Mouse (Mus musculus) small intestine, adult 2 months (tissue): ENCODE data around the gene Itga4. TPM values are rescaled to one million over a fixed set of nuclear protein-coding genes. Genes with fewer than 3 reads are reported as not detected.

Source experiments
- H3K27ac ChIP-seq: fragments of 200-500 bp; 2 replicates; pipeline ENCODE4 v1.5.1; 2012; ENCODE audit warnings: low read depth, low read length, control low read depth, inconsistent platforms; ENCODE audit not compliant: insufficient read depth
- H3K27me3 ChIP-seq: fragments of 200-500 bp; 2 replicates; pipeline ENCODE4 v1.6.1; 2012; ENCODE audit warnings: mild to moderate bottlenecking, moderate library complexity, low read length, inconsistent platforms; ENCODE audit not compliant: control insufficient read depth, insufficient read depth
- H3K36me3 ChIP-seq: fragments of 200-500 bp; 2 replicates; pipeline ENCODE4 v1.6.1; 2012; ENCODE audit warnings: mild to moderate bottlenecking, low read length, control low read depth, inconsistent platforms; ENCODE audit not compliant: control insufficient read depth, insufficient read depth
- H3K4me1 ChIP-seq: fragments of 200-500 bp; 2 replicates; pipeline ENCODE4 v1.6.1; 2012; ENCODE audit warnings: low read length, inconsistent platforms, mixed read lengths; ENCODE audit not compliant: control insufficient read depth, insufficient read depth, insufficient read length
- H3K4me3 ChIP-seq: fragments of 200-500 bp; 2 replicates; pipeline ENCODE4 v1.5.1; 2012; ENCODE audit warnings: low read depth, mild to moderate bottlenecking, control low read depth, inconsistent platforms, low read length, moderate library complexity
- CTCF ChIP-seq: fragments of 200-500 bp; IDR thresholded peaks from 2 replicates; pipeline ENCODE4 v1.5.1; 2012; ENCODE audit warnings: low read depth, mild to moderate bottlenecking, control low read depth, inconsistent platforms, low read length, moderate library complexity, mixed read lengths; ENCODE audit not compliant: insufficient replicate concordance, insufficient read length; ENCODE audit errors: extremely low read depth
- POLR2A ChIP-seq: fragments of 200-500 bp; IDR thresholded peaks from 2 replicates; pipeline ENCODE4 v1.6.1; 2012; ENCODE audit warnings: low read depth, mild to moderate bottlenecking, control low read depth, inconsistent platforms, low read length, moderate library complexity
- WGBS: fragments of 180-500 bp; shearing (Covaris S2); methylation state at CpG from one replicate; pipeline ENCODE4 v1.1.7; 2018; 5-methylcytosine and 5-hydroxymethylcytosine counted together
- polyA plus RNA-seq: library from polyadenylated mRNA; depleted of rRNA; stranded (reverse); fragments of >200 nt; gene quantifications from 2 replicates; pipeline ENCODE4 v1.2.3, GENCODE M21; 2012

Itga4 gene
- polyA plus RNA-seq, 1 experiment, result 3.9 TPM

DNA sequence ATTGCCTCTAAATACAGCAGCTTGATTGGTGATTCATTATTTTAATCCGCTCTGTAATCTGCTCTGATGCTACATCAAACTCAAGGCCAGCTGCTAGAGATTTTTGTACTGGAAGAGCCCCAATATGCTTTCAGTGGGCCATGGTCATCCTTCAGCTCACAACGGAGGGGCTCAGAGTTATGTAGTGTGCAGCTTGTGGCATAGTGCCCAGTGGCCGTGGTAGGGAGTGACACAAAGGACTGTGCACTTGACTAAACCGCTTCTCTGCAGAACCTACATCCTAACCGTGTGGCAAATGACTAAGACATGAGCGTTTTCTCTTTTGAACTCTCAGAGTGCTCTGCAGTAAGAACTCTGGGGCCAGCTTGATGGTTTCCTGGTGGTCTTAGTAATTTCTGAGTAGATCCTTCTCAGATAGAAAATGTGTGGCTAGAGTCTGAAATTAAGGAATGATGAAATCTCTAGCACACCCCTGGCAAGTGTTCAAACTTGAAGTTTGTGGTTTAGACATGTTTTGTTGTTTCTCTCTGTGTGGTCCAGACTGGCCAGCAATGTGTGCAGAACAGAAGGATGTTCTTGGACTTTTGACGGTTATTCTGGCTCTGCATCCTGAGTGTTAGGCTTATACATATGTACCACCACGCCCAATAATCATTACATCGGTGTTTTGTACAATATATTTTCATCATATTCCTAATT lies 61.1 kb downstream of the Itga4 start:
- H3K4me3 ChIP-seq, result no peak overlapping the region
- H3K27ac ChIP-seq, result no peak overlapping the region
- TF ChIP-seq POLR2A, result no peak
- no peak for TF ChIP-seq CTCF
- H3K4me1 ChIP-seq, result no peaks in the 10 kb centered on the region
- no peaks in the 10 kb centered on the region for H3K36me3 ChIP-seq
- 74% methylated on average over 9 of the region's 9 CpGs for WGBS
- H3K27me3 ChIP-seq, result no peaks in the 10 kb centered on the region

- Histone ChIP-seq H3K27me3 (no peaks in the 10 kb centered on the region), H3K27ac (no peak overlapping the region), H3K4me1 (no peaks in the 10 kb centered on the region), H3K36me3 (no peaks in the 10 kb centered on the region), H3K4me3 (no peak overlapping the region)
- WGBS, result 66% methylated on average over 2 of the region's 2 CpGs
- TF ChIP-seq POLR2A (no peak), CTCF (no peak)
Measured at GRCm38 (mm10) chr2:79328079-79328478, 72.9 kb downstream of the Itga4 start.

DNA sequence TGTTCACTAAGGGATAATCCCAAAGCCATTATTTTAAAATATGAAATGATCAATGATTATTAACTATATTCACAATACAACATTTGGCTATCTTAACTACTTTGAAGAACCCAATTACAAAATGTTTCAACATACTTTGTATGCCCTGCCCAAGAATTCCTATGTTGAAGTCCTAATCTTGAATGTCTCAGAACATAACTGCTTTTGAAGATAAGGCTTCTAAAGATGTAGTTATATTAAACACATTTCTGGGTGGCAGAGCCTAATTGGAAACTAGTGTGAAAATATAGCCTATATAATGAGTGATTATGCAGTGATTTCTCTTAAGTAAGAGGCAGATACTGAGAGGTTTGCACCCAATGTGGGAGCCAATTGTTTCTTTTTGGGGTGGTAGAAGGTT lies 79.4 kb downstream of the Itga4 start:
- H3K4me3 ChIP-seq, result no peak overlapping the region
- H3K4me1 ChIP-seq, result no peaks in the 10 kb centered on the region
- H3K36me3 ChIP-seq, result no peaks in the 10 kb centered on the region
- H3K27ac ChIP-seq, result no peak overlapping the region
- TF ChIP-seq CTCF (no peak), POLR2A (no peak)
- H3K27me3 ChIP-seq, result no peaks in the 10 kb centered on the region

- Histone ChIP-seq H3K27me3 (no peaks in the 10 kb centered on the region), H3K27ac (no peak overlapping the region), H3K4me3 (no peak overlapping the region), H3K4me1 (no peaks in the 10 kb centered on the region), H3K36me3 (no peaks in the 10 kb centered on the region)
- WGBS, result 60% methylated on average over 1 of the region's 1 CpGs
- TF ChIP-seq POLR2A (no peak), CTCF (no peak)
Measured at GRCm38 (mm10) chr2:79336141-79336540, 80.9 kb downstream of the Itga4 start.

DNA sequence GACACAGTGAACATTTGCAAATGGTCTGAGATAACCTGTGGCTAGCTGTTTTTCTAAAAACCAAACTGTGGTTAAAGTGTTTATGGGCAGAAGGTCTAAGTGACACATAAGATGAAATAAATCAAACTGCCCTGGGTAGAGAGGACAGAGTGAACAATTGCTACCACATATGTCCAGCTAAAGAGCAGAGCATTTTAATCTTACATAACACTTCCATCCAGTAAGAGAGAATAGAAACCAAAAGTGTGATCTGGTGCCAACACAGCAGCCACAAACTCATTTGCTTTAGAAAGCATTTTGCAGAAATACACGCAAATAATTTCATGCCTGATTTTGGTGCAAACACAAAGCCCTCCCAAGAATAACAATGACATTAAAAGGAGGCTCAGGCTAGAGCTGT lies 83.8 kb downstream of the Itga4 start:
- H3K27ac ChIP-seq, result no peak overlapping the region
- no peaks in the 10 kb centered on the region for H3K27me3 ChIP-seq
- no peaks in the 10 kb centered on the region for H3K36me3 ChIP-seq
- no peak for TF ChIP-seq CTCF
- no peak for TF ChIP-seq POLR2A
- no peak overlapping the region for H3K4me3 ChIP-seq
- 70% methylated on average over 1 of the region's 1 CpGs for WGBS
- H3K4me1 ChIP-seq, result no peaks in the 10 kb centered on the region

DNA sequence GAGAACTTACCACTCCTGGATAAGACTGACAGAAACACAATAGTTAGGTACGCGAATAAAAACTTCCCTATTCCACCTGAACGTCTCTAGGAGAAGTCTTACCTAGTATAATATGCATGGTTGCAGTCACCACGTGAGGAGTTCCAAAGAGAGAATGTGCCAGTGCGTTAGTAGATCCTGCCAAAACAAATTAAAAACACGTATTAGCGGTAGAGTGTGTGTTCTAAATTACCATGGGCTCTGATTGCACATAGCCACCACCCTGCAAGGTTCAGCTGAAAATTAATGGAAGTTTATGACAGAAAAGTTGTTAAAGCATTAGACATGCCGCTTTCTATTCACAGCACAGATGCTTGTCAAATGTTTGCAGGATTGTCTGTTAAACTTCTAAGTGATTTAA lies 87.9 kb downstream of the Itga4 start:
- no peak overlapping the region for H3K27ac ChIP-seq
- no peaks in the 10 kb centered on the region for H3K27me3 ChIP-seq
- no peaks in the 10 kb centered on the region for H3K36me3 ChIP-seq
- no peaks in the 10 kb centered on the region for H3K4me1 ChIP-seq
- no peak for TF ChIP-seq CTCF
- no peak for TF ChIP-seq POLR2A
- WGBS, result 79% methylated on average over 8 of the region's 8 CpGs
- H3K4me3 ChIP-seq, result no peak overlapping the region

DNA sequence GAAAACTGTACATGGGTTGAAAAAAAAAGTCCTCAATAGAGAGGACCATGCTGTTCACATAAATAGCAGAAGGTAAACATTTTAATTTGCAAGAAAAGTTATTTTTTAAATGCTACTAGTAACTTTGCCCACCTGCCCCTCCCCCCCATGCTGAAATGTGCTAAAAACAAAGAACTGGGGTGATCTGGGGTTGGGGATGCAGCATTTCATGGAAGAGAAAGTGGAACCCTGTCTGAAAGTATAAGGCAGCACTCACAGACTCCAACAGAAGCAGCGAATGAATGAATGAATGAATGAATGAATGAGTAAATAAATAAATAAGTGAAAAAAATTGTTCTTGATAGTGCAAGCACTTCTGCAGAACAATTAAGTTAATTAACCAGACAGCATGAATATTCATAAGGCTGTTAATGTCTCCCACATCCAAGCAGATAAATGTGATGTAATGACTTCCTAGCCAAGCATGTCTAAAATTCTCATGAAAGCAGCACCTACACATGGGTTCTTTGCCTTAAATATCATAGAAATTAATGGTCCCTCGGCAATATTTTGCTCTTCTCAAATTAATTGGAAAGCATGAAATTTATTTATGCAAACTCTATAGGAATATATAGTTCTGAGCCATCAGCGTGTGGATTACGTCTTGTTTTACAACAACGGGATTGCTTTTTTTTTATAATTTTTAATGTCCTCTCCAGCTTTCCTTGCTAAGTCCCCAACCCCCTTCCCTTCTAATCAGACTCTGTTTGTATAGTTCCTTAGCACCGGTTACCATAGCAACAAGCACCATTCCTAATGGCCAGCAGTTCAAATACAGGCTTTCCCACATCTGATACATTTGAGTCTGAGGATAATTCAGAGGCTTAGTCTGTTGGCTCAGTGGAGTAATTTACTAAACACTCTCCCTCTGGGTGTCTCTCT lies 96.2 kb downstream of the Itga4 start:
- Histone ChIP-seq H3K4me3 (no peak overlapping the region), H3K4me1 (no peaks in the 10 kb centered on the region), H3K36me3 (no peaks in the 10 kb centered on the region), H3K27ac (no peak overlapping the region), H3K27me3 (no peaks in the 10 kb centered on the region)
- WGBS, result 64% methylated on average over 6 of the region's 6 CpGs
- no peak for TF ChIP-seq POLR2A
